Mouse (Mus musculus): ENCODE results near the gene Mapkap1.

The Mapkap1 gene

GRCm38 (mm10) chr2:34406601-34407464 lies at the start of gene Mapkap1:
Gene Mapkap1 (plus strand): TSS chr2:34406771.
- DNase-seq (ENCODE audit: low spot score) = peak; percentile 96

GRCm38 (mm10) chr2:34363678-34364077 lies 42.9 kb upstream of the Mapkap1 start:
- no peak for DNase-seq (ENCODE audit: low spot score)

GRCm38 (mm10) chr2:34367024-34367423 lies 39.5 kb upstream of the Mapkap1 start:
- no peak for DNase-seq (ENCODE audit: low spot score)

GRCm38 (mm10) chr2:34368396-34368795 lies 38.2 kb upstream of the Mapkap1 start:
- no peak for DNase-seq (ENCODE audit: low spot score)

GRCm38 (mm10) chr2:34370349-34370724 lies 36.2 kb upstream of the Mapkap1 start:
- DNase-seq (ENCODE audit: low spot score) = no peak

- DNase-seq (ENCODE audit: low spot score) = peak; percentile 17
These were observed 35.7 kb upstream of the Mapkap1 start for GRCm38 (mm10) chr2:34370725-34371440.

- DNase-seq (ENCODE audit: low spot score) = peak; percentile 17
These were observed 34.9 kb upstream of the Mapkap1 start for GRCm38 (mm10) chr2:34371441-34372304.

GRCm38 (mm10) chr2:34372305-34373301 lies 34.0 kb upstream of the Mapkap1 start, which contains the start of gene Pbx3:
Gene Pbx3 (minus strand): TSS chr2:34373142.
- DNase-seq (ENCODE audit: low spot score) = peak; percentile 94

- DNase-seq (ENCODE audit: low spot score) = no peak
These were observed 32.7 kb upstream of the Mapkap1 start for GRCm38 (mm10) chr2:34373886-34374285.

GRCm38 (mm10) chr2:34374349-34374748 lies 32.2 kb upstream of the Mapkap1 start:
- no peak for DNase-seq (ENCODE audit: low spot score)

- no peak for DNase-seq (ENCODE audit: low spot score)
These were observed 27.6 kb upstream of the Mapkap1 start for GRCm38 (mm10) chr2:34378930-34379329.

- DNase-seq (ENCODE audit: low spot score) = no peak
These were observed 7.0 kb upstream of the Mapkap1 start for GRCm38 (mm10) chr2:34399535-34399934.

GRCm38 (mm10) chr2:34407596-34407995 lies 1.0 kb downstream of the Mapkap1 start:
- DNase-seq (ENCODE audit: low spot score) = no peak

- no peak for DNase-seq (ENCODE audit: low spot score)
These were observed 1.8 kb downstream of the Mapkap1 start for GRCm38 (mm10) chr2:34408341-34408740.

- no peak for DNase-seq (ENCODE audit: low spot score)
These were observed 3.3 kb downstream of the Mapkap1 start for GRCm38 (mm10) chr2:34409741-34410340.

- no peak for DNase-seq (ENCODE audit: low spot score)
These were observed 13.7 kb downstream of the Mapkap1 start for GRCm38 (mm10) chr2:34420256-34420655.

GRCm38 (mm10) chr2:34424186-34424585 lies 17.6 kb downstream of the Mapkap1 start:
- no peak for DNase-seq (ENCODE audit: low spot score)

- DNase-seq (ENCODE audit: low spot score) = no peak
These were observed 19.1 kb downstream of the Mapkap1 start for GRCm38 (mm10) chr2:34425573-34426223.

GRCm38 (mm10) chr2:34430663-34431062 lies 24.1 kb downstream of the Mapkap1 start:
- no peak for DNase-seq (ENCODE audit: low spot score)

Measured in ovary, adult 18-20 months (tissue).